Mouse (Mus musculus) bone marrow, adult 2 months (tissue): ENCODE measurements around the gene Prpf31. TPM values are rescaled to one million over a fixed set of nuclear protein-coding genes. Genes with fewer than 3 reads are reported as not detected.

Source experiments
- H3K27ac ChIP-seq: fragments of 200-500 bp; 2 replicates; pipeline ENCODE4 v1.5.1; 2012; ENCODE audit warnings: low read depth, mild to moderate bottlenecking, control low read depth, inconsistent platforms, low read length; ENCODE audit not compliant: control insufficient read depth, poor library complexity, insufficient read depth
- H3K4me1 ChIP-seq: fragments of 200-500 bp; 2 replicates; pipeline ENCODE4 v1.6.1; 2011; ENCODE audit warnings: low read length; ENCODE audit not compliant: control insufficient read depth, insufficient read depth
- H3K4me3 ChIP-seq: fragments of 200-500 bp; replicated peaks from 2 replicates; pipeline ENCODE3; 2011; ENCODE audit warnings: mild to moderate bottlenecking, low read depth, low read length, control low read depth; ENCODE audit not compliant: control insufficient read depth
- CTCF ChIP-seq: fragments of 200-500 bp; IDR thresholded peaks from 2 replicates; pipeline ENCODE4 v1.5.1; 2011; ENCODE audit warnings: low read length, control low read depth; ENCODE audit not compliant: control insufficient read depth, insufficient read depth
- POLR2A ChIP-seq: fragments of 200-500 bp; IDR thresholded peaks from 2 replicates; pipeline ENCODE4 v1.6.1; 2011; ENCODE audit warnings: low read depth, mild to moderate bottlenecking, control low read depth, low read length, borderline replicate concordance; ENCODE audit not compliant: control insufficient read depth
- WGBS: fragments of 180-500 bp; shearing (Covaris S2); methylation state at CpG from one replicate; pipeline ENCODE4 v1.1.7; 2018; 5-methylcytosine and 5-hydroxymethylcytosine counted together
- polyA plus RNA-seq: library from polyadenylated mRNA; stranded (reverse); fragments of >200 nt; gene quantifications from 2 replicates; pipeline ENCODE4 v1.2.4, GENCODE M21; 2011; ENCODE audit warnings: low replicate concordance; ENCODE audit not compliant: missing spikeins, insufficient read depth, insufficient read length

Gene Prpf31
- polyA plus RNA-seq, 1 experiment, result 45.2 TPM

- H3K4me1 ChIP-seq, result no peaks in the 10 kb centered on the region
- 70% methylated on average over 4 of the region's 4 CpGs for WGBS
- TF ChIP-seq CTCF, result no peak
- TF ChIP-seq POLR2A, result no peak
- no peak within 1 kb of the TSS for H3K4me3 ChIP-seq
- H3K27ac ChIP-seq, result no peak within 1 kb of the TSS
These were observed 13.8 kb upstream of the Prpf31 start, which contains the start of gene Oscar for GRCm38 (mm10) chr7:3616057-3616388. Gene Oscar, minus strand, starts transcription at chr7:3616157.

- TF ChIP-seq CTCF (no peak), POLR2A (no peak)
- 36% methylated on average over 6 of the region's 6 CpGs for WGBS
- no peaks in the 10 kb centered on the region for H3K4me1 ChIP-seq
- H3K27ac ChIP-seq, result no peak overlapping the region
- H3K4me3 ChIP-seq, result no peak overlapping the region
These were observed 13.2 kb upstream of the Prpf31 start for GRCm38 (mm10) chr7:3616389-3617241.

DNA sequence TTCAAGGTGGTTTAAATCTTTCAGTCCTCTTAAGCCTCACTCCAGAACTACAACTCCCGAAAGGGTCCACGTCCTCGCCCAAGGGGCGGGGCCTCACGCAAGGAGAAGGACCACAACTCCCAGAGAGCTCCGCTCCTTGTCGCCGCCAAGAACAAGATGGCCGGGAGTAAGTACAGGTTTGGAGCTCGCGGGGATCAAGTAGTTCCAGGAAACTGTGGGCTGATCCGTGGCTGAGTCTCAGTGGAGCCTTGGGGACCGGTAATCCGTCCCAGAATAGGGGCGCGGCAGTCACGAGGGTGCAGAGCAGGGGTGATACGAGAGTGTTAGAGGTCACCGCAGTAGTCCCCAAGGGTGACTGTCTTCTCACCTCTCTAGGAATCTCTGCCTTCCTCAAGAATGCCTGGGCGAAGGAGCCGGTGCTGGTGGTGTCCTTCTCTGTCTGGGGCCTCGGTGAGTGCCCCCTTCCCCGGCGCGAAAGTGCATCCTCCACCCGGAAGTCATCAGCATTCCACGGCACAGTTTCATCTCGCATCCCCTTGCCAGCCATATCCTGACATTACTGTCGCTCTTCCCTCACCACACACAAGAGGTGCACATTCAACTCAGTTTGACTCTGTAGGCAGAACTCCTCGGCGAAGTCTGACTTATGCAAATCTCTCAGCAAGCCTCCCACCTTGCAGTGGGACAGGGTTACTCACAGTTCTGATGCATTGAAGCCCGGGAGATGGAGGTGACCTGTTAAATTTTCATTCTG, 12.4 kb upstream of the Prpf31 start, which contains the start of gene Ndufa3:
Gene Ndufa3, plus strand, starts transcription at position 132 of the 754 bp plus-strand sequence.
- TF ChIP-seq POLR2A (peak; percentile 54; the same call in 1 of the 2 replicates), CTCF (no peak)
- under 1% methylated on average over 32 of the region's 32 CpGs for WGBS
- peak within 1 kb of the TSS; percentile 76 for H3K4me3 ChIP-seq
- H3K4me1 ChIP-seq, result no peaks in the 10 kb centered on the region
- peak within 1 kb of the TSS; percentile 13; the same call in 1 of the 2 replicates for H3K27ac ChIP-seq

DNA sequence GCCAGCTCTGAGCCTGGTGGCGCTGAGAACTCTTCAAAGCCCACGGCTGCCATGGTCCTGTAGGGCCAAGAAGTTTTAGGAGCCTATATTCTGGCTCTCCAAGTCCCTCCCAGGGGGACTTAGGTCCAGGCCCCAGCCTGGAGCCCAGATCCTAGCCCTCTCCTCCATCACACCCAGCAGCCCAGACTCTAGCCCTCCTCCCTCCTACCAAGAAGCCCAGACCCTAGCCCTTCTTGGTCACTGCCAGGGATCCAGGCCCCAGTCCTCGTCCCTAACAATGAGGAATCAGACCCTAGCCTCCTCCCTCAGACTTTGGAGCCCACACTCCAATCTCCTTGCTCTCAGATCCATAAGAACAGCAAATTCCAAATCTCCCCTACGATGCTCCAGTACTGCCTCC, 755 bp upstream of the Prpf31 start:
- TF ChIP-seq POLR2A (no peak), CTCF (no peak)
- Histone ChIP-seq H3K27ac (peak overlapping the region; percentile 76; the same call in 1 of the 2 replicates), H3K4me1 (peaks cover 2% of the 10 kb centered on the region), H3K4me3 (peak overlapping the region; percentile 86)
- 31% methylated on average over 4 of the region's 4 CpGs for WGBS

DNA sequence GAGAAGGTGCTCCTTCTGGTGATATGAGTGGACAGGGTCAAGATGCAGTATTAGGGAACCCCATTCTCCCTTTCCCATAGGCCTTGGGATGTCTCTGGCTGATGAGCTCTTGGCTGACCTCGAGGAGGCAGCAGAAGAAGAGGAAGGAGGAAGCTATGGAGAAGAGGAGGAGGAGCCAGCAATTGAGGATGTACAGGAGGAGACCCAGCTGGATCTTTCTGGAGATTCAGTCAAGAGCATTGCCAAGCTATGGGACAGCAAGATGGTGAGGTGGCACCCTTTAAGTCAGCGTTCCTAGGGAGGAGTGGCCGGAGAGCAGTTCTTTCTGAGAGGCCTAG, 662 bp downstream of the Prpf31 start:
- peaks cover 2% of the 10 kb centered on the region for H3K4me1 ChIP-seq
- H3K27ac ChIP-seq, result no peak overlapping the region
- H3K4me3 ChIP-seq, result peak overlapping the region; percentile 86
- TF ChIP-seq POLR2A, result no peak
- WGBS, result 53% methylated on average over 3 of the region's 3 CpGs

GRCm38 (mm10) chr7:3643412-3643811, 13.6 kb downstream of the Prpf31 start:
- no peak overlapping the region for H3K4me3 ChIP-seq
- WGBS, result 8% methylated on average over 5 of the region's 5 CpGs
- peaks cover 5% of the 10 kb centered on the region for H3K4me1 ChIP-seq
- no peak overlapping the region for H3K27ac ChIP-seq
- TF ChIP-seq POLR2A (no peak), CTCF (no peak)

GRCm38 (mm10) chr7:3643843-3644242, 14.1 kb downstream of the Prpf31 start:
- H3K4me1 ChIP-seq, result peaks cover 5% of the 10 kb centered on the region
- no peak overlapping the region for H3K4me3 ChIP-seq
- H3K27ac ChIP-seq, result no peak overlapping the region
- no peak for TF ChIP-seq CTCF
- TF ChIP-seq POLR2A, result no peak
- WGBS, result 6% methylated on average over 9 of the region's 9 CpGs

DNA sequence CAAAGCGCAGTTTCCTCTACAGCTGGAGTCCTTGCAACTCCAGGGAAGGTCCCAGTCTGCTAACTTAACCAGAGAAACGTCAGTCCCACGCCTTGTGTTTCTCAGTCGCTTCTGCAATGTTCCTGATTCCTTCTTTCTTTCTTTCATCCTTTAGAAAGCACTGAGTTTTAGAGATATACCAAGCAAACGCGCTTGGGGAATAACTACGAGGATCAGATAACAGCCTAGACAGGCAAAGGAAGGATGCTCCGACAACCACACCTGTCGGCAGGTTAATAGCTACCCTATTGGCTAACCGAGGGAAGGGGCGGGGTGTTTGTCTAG, 14.5 kb downstream of the Prpf31 start:
- Histone ChIP-seq H3K27ac (peak overlapping the region; percentile 41; the same call in 1 of the 2 replicates), H3K4me3 (peak overlapping the region; percentile 47), H3K4me1 (peaks cover 5% of the 10 kb centered on the region)
- TF ChIP-seq CTCF (no peak), POLR2A (no peak)
- WGBS, result 0% methylated on average over 11 of the region's 11 CpGs
